Comparison of ENCODE assay signal across 25 mouse cellular contexts in genomic region chr15:60834598-60835571, GRCm38 (mm10). TPM values are rescaled to one million over a fixed set of nuclear protein-coding genes. Genes with fewer than 3 reads are reported as not detected.
DNase-seq lines count a peak whose midpoint lies in the region; ATAC-seq lines count a peak whose summit lies in the region.
"Had no signal": no experiment of that assay in that cellular context is flagged by ENCODE, and none has a peak within 500 bp of the region (broad histone marks: within the 10 kb centered on the region; RNA-seq: fewer than 3 reads in every experiment).

No protein-coding gene starts in this region.

- H3K9ac ChIP-seq in intestine, embryonic 15.5 days = no peak overlapping the region
- H3K9ac ChIP-seq in kidney, embryonic 15.5 days = no peak overlapping the region
- H3K9ac ChIP-seq: liver, embryonic 12.5 days; liver, postnatal 0 days; midbrain, embryonic 13.5 days had no signal

- no peaks in the 10 kb centered on the region for H3K36me3 ChIP-seq in intestine, embryonic 15.5 days
- H3K36me3 ChIP-seq in kidney, embryonic 15.5 days = no peaks in the 10 kb centered on the region
- H3K36me3 ChIP-seq: hindbrain, embryonic 10.5 days; liver, embryonic 12.5 days; midbrain, embryonic 13.5 days had no signal

- ATAC-seq in intestine, embryonic 15.5 days = peak; percentile 61
- ATAC-seq in megakaryocyte progenitor cell, adult 5-6 weeks (replicated peaks; ENCODE audit: poor library complexity) = peak; percentile 74
- no peak for ATAC-seq in kidney, embryonic 15.5 days (replicated peaks; ENCODE audit: low FRiP score)
- ATAC-seq: forebrain, embryonic 16.5 days; hindbrain, embryonic 16.5 days; liver, embryonic 12.5 days; liver, postnatal 0 days; midbrain, embryonic 13.5 days had no signal

- peak; percentile 27 for DNase-seq in lung, postnatal 36 days
- no peak for DNase-seq in lung, adult 18-20 months
- peak; percentile 13 for DNase-seq in MEL-GATA-1-ER (ENCODE audit: extremely low read depth, low read depth)
- DNase-seq in left cerebral cortex, postnatal 25 days (ENCODE audit: low spot score in 2 of 2) = no peak
- DNase-seq in heart, adult 8-10 months (ENCODE audit: low spot score) = no peak
- DNase-seq: adrenal gland, postnatal 10 days; cerebellum, adult 11-12 months; cerebellum, postnatal 10 days; heart, postnatal 14 days; kidney, adult 11 months; kidney, postnatal 25 days; liver, postnatal 0 days; retina, postnatal 1 day; right cerebral cortex, postnatal 14 days had no signal

- intact Hi-C loops in left cerebral cortex, postnatal 25 days (cut with DNase I) = no loop called here

- no peak overlapping the region for H3K27ac ChIP-seq in intestine, embryonic 15.5 days
- no peak overlapping the region for H3K27ac ChIP-seq in kidney, embryonic 15.5 days
- H3K27ac ChIP-seq: hindbrain, embryonic 10.5 days; liver, embryonic 12.5 days; midbrain, embryonic 13.5 days; stomach, postnatal 0 days had no signal

- H3K4me2 ChIP-seq in intestine, embryonic 15.5 days (replicated peaks) = no peak overlapping the region
- H3K4me2 ChIP-seq in kidney, embryonic 15.5 days = no peak overlapping the region
- H3K4me2 ChIP-seq: liver, embryonic 12.5 days; midbrain, embryonic 13.5 days had no signal

- no peak overlapping the region for H3K4me3 ChIP-seq in intestine, embryonic 15.5 days (replicated peaks)
- H3K4me3 ChIP-seq in kidney, embryonic 15.5 days (replicated peaks) = no peak overlapping the region
- H3K4me3 ChIP-seq: erythroblast, embryonic 14.5 days; hindbrain, embryonic 10.5 days; liver, embryonic 12.5 days; midbrain, embryonic 13.5 days had no signal

- H3K27me3 ChIP-seq in intestine, embryonic 15.5 days (replicated peaks) = no peaks in the 10 kb centered on the region
- H3K27me3 ChIP-seq in kidney, embryonic 15.5 days = no peaks in the 10 kb centered on the region
- H3K27me3 ChIP-seq: CH12.LX; midbrain, embryonic 13.5 days had no signal

- 0 out of 2 replicates have a peak, but pooled peaks cover 6% of the 10 kb centered on the region for H3K4me1 ChIP-seq in intestine, embryonic 15.5 days (replicated peaks)
- H3K4me1 ChIP-seq in kidney, embryonic 15.5 days = peaks cover 24% of the 10 kb centered on the region

- H3K9me3 ChIP-seq in intestine, embryonic 15.5 days = no peaks in the 10 kb centered on the region
- no peaks in the 10 kb centered on the region; the same call in 1 of the 2 replicates for H3K9me3 ChIP-seq in kidney, embryonic 15.5 days (replicated peaks)
- H3K9me3 ChIP-seq: hindbrain, embryonic 10.5 days; liver, embryonic 12.5 days; midbrain, embryonic 13.5 days had no signal

- 81% methylated on average over 5 of the region's 5 CpGs for WGBS in intestine, embryonic 15.5 days
- 86% methylated on average over 5 of the region's 5 CpGs for WGBS in kidney, embryonic 15.5 days

RNA-seq across cellular contexts. Expression of gene Fam84b, which starts 18.7 kb away (rescaled TPM):
- polyA plus RNA-seq in intestine, embryonic 15.5 days (2015; fragmentation: Nextera tagmentation; extraction: Ambion mirVana) = 39.5 and 41.0 TPM in 2 replicates
- total RNA-seq in megakaryocyte progenitor cell, adult 5-6 weeks (2015) = 7.3 and 10.3 TPM in 2 replicates
- 7.5 and 9.2 TPM in 2 replicates for total RNA-seq in megakaryocyte progenitor cell, adult 5-6 weeks (2017)
- total RNA-seq in left cerebral cortex, postnatal 25 days (2021) = 1 to 10 TPM; 6.5 to 7.3 TPM
- polyA plus RNA-seq in kidney, embryonic 15.5 days (2015; fragmentation: Nextera tagmentation; extraction: Ambion mirVana) = 23.5 and 24.9 TPM in 2 replicates
- total RNA-seq in heart, adult 8-10 months (2022) = 1 to 10 TPM; 5.9 to 8.4 (median 7.2) TPM

Comparison
In these comparisons a context has a peak if more than half of its experiments do, and no peak if none do; other contexts are left out.
1. DNase-seq: peak in lung, postnatal 36 days (single experiment) and MEL-GATA-1-ER (single experiment); none in lung, adult 18-20 months (0 of 2), left cerebral cortex, postnatal 25 days (0 of 2) and heart, adult 8-10 months (single experiment).